Mouse (Mus musculus): ENCODE data around the gene Alppl2. TPM values are rescaled to one million over a fixed set of nuclear protein-coding genes. Genes with fewer than 3 reads are reported as not detected.

Gene Alppl2
- polyA plus RNA-seq, 1 experiment, result not detected

DNA sequence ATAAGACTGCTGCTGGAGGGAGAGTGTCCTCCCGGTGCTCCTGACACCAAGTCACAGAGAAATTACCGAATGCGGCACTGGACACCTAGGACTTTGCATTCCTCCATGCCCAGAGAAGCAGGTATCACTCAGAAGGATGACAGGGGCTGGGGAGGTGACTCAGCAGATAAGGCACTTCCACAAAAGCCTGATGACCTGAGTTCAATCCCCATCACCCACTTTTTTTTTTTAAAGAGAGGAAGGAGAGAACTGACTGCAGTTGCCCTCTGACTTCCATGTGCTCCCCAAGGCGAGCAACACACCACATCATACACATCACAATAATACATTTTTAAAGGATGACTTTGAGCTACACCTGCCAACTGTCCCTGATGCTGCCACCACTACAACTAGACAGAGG lies 32.7 kb downstream of the Alppl2 start:
- Histone ChIP-seq H3K4me1 (ENCODE audit: control insufficient read depth, insufficient read depth, low read length) (no peaks in the 10 kb centered on the region), H3K27ac (ENCODE audit: insufficient read depth, low read length) (no peak overlapping the region), H3K4me3 (ENCODE audit: insufficient read depth, low read length) (no peak overlapping the region)
- TF ChIP-seq POLR2A (IDR thresholded peaks at IDR 0.05; ENCODE audit: low read depth, low read length) (no peak), CTCF (IDR thresholded peaks at IDR 0.05; ENCODE audit: borderline replicate concordance, insufficient read depth, low read length) (no peak)

DNA sequence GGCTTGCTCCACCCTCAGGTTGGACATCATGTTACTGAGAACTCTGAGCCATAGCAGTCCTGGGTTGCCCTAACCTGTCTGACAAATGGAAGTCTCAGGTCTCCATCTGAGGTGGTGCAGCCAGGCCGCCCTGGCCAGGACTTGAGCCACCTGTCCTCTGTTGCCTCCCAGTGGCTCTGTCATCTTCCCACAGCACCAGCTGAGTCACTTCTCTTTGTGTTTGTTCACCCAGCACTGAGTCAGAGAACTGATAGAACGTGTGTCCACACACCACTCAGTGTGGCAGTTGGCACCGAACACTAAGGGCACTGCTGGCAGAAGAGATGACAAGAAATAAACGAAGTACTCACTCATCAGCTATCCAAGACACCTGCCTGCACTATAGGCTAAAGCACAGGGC lies 38.4 kb downstream of the Alppl2 start:
- no peak overlapping the region for H3K4me3 ChIP-seq (ENCODE audit: insufficient read depth, low read length)
- no peak for TF ChIP-seq CTCF (IDR thresholded peaks at IDR 0.05; ENCODE audit: borderline replicate concordance, insufficient read depth, low read length)
- no peak for TF ChIP-seq POLR2A (IDR thresholded peaks at IDR 0.05; ENCODE audit: low read depth, low read length)
- H3K27ac ChIP-seq (ENCODE audit: insufficient read depth, low read length), result no peak overlapping the region
- H3K4me1 ChIP-seq (ENCODE audit: control insufficient read depth, insufficient read depth, low read length), result no peaks in the 10 kb centered on the region

DNA sequence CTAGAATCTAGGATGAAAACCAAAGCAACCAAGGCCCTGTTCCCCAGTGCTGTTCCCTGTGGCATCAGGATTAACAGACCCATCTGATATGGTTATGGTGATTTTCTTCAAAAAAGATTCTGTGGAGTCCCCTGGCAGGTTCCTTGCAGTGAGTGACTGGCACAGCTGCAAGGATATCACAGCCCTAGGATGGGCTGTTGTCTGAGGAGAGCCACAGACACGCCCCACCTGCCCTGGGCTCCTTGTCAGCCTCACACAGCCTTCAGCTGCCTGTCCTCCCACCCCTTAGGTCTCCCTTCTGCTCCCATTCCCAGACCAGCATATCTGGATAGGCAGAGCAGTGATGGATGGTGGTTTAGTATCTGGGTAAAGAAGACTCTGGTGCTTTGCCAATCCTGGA lies 39.0 kb downstream of the Alppl2 start:
- no peaks in the 10 kb centered on the region for H3K4me1 ChIP-seq (ENCODE audit: control insufficient read depth, insufficient read depth, low read length)
- no peak for TF ChIP-seq CTCF (IDR thresholded peaks at IDR 0.05; ENCODE audit: borderline replicate concordance, insufficient read depth, low read length)
- TF ChIP-seq POLR2A (IDR thresholded peaks at IDR 0.05; ENCODE audit: low read depth, low read length), result no peak
- no peak overlapping the region for H3K4me3 ChIP-seq (ENCODE audit: insufficient read depth, low read length)
- no peak overlapping the region for H3K27ac ChIP-seq (ENCODE audit: insufficient read depth, low read length)

DNA sequence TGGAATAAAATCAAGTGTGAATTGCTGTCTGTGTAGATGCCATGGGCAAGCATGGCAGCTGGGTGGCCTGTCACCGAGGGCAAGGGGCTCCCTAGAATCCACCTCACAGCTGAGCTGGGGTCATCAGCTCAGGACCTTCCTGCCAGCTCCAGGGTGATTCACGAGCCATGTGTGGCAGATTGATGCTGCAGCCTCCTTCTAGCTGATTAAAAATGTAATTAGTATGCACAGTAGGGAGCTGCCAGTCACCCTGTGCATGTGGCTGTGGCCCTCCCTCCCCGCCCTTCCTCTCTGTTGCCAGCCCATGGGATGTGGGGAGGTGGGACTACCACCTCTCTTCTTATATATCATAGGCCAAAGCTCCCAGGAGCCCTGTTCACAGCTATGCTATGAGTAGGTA lies 39.7 kb downstream of the Alppl2 start:
- no peak for TF ChIP-seq POLR2A (IDR thresholded peaks at IDR 0.05; ENCODE audit: low read depth, low read length)
- TF ChIP-seq CTCF (IDR thresholded peaks at IDR 0.05; ENCODE audit: borderline replicate concordance, insufficient read depth, low read length), result no peak
- no peak overlapping the region for H3K4me3 ChIP-seq (ENCODE audit: insufficient read depth, low read length)
- H3K4me1 ChIP-seq (ENCODE audit: control insufficient read depth, insufficient read depth, low read length), result no peaks in the 10 kb centered on the region
- H3K27ac ChIP-seq (ENCODE audit: insufficient read depth, low read length), result no peak overlapping the region

DNA sequence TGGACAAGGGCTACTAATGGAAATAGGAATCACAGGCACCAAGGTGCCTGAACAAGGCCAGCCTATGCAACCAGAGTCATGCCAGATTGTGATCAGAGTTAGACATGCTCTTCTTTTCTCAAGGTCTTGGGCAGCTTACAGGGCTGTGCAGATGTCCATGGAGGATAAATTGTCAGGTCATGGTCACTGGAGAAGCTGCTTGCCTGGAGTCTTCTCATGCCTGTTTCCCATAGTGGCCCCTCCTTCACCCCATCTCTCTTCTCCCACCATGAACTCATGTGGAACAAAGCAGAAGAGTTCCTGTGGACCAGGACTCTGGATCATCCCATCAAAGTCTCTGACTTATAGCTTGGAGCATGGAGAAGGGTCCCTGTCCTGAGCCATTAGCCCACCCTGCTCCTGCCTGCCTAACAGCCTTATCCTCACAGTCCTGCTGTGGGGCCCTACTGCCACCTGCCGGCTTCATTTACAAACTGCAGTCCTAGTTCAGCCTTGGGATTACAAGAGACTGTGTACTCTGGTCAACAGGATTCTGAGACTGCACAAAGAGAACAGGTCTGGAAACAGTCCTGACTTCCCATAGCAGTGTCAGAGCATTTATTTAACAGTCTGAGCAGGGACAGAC lies 47.8 kb downstream of the Alppl2 start:
- Histone ChIP-seq H3K4me3 (ENCODE audit: insufficient read depth, low read length) (no peak overlapping the region), H3K4me1 (ENCODE audit: control insufficient read depth, insufficient read depth, low read length) (peaks cover 6% of the 10 kb centered on the region; the same call in 1 of the 2 replicates), H3K27ac (ENCODE audit: insufficient read depth, low read length) (no peak overlapping the region)
- TF ChIP-seq POLR2A (IDR thresholded peaks at IDR 0.05; ENCODE audit: low read depth, low read length) (no peak), CTCF (IDR thresholded peaks at IDR 0.05; ENCODE audit: borderline replicate concordance, insufficient read depth, low read length) (peak; percentile 89)

DNA sequence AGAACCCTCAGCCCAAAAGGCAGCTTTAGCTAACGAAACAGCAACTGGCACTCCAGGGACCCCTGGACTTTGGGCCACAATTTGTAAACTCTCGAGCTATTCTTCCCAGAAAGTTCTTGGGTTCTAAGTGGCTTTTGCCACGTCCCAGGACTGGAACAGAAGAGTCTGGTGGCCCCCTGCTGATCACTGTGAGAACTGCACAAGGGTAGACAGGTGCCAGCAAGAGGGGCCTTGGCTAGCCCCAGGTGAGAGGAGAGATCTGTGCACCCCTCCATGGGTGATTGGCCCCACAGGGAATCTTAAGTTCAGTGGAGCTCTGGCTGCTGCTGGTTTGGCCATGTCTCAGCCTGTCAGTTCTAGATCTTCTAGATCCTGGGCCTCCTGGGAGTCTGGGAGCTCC lies 48.6 kb downstream of the Alppl2 start:
- H3K27ac ChIP-seq (ENCODE audit: insufficient read depth, low read length), result no peak overlapping the region
- peaks cover 6% of the 10 kb centered on the region; the same call in 1 of the 2 replicates for H3K4me1 ChIP-seq (ENCODE audit: control insufficient read depth, insufficient read depth, low read length)
- H3K4me3 ChIP-seq (ENCODE audit: insufficient read depth, low read length), result no peak overlapping the region
- TF ChIP-seq POLR2A (IDR thresholded peaks at IDR 0.05; ENCODE audit: low read depth, low read length) (no peak), CTCF (IDR thresholded peaks at IDR 0.05; ENCODE audit: borderline replicate concordance, insufficient read depth, low read length) (peak; percentile 42; the same call in 1 of the 2 replicates)

DNA sequence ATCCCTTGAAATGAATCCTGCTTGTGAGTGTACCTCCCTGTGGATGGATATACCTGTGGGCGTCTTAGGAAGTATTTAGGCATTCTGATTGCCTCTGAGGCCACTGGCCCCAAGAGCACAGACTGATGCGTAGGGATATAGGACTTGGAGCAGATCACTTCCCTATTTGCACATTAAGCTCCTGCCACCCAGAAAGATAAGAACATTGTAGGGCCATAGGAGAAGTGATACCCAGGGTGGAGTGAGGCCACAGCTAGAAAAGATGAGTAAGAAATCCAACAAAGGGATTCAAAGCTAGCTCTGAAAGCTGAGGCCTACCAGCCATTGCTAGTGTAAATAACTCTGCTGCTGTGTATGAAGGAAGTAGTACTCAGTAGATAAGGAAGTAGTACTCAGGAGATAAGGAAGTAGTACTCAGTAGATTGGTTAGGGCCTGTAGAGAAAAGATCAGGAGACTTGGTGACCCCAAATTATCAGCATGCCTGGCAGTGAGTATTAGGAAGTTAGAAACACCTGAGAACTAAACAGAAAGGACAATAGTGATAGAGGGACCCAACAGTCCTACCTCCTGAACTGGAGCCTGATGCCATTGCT lies 51.2 kb downstream of the Alppl2 start:
- Histone ChIP-seq H3K4me1 (ENCODE audit: control insufficient read depth, insufficient read depth, low read length) (peaks cover 6% of the 10 kb centered on the region), H3K4me3 (ENCODE audit: insufficient read depth, low read length) (no peak overlapping the region), H3K27ac (ENCODE audit: insufficient read depth, low read length) (no peak overlapping the region)
- TF ChIP-seq POLR2A (IDR thresholded peaks at IDR 0.05; ENCODE audit: low read depth, low read length), result no peak
- no peak for TF ChIP-seq CTCF (IDR thresholded peaks at IDR 0.05; ENCODE audit: borderline replicate concordance, insufficient read depth, low read length)

Other genes with a start within 250 kb of the Alppl2 start
- gene Alpi, start 11.7 kb upstream of the Alppl2 start, polyA plus RNA-seq (2011; ENCODE audit: insufficient read length, low read depth, missing spikeins), result not detected in 2 replicates
- gene Akp3, start 35.0 kb upstream of the Alppl2 start, polyA plus RNA-seq (2011; ENCODE audit: insufficient read length, low read depth, missing spikeins), result not detected in 2 replicates
- not detected in 2 replicates for gene Ecel1, start 66.6 kb upstream of the Alppl2 start, polyA plus RNA-seq (2011; ENCODE audit: insufficient read length, low read depth, missing spikeins)
- not detected in 2 replicates for gene Prss56, start 93.4 kb upstream of the Alppl2 start, polyA plus RNA-seq (2011; ENCODE audit: insufficient read length, low read depth, missing spikeins)
- gene Chrnd, start 100.7 kb upstream of the Alppl2 start, polyA plus RNA-seq (2011; ENCODE audit: insufficient read length, low read depth, missing spikeins), result not detected in 2 replicates
- not detected in 2 replicates for gene Chrng, start 114.7 kb upstream of the Alppl2 start, polyA plus RNA-seq (2011; ENCODE audit: insufficient read length, low read depth, missing spikeins)
- 172 and 190 TPM in 2 replicates for gene Eif4e2, start 124.0 kb upstream of the Alppl2 start, polyA plus RNA-seq (2011; ENCODE audit: insufficient read length, low read depth, missing spikeins)
- gene Efhd1, start 174.4 kb upstream of the Alppl2 start, polyA plus RNA-seq (2011; ENCODE audit: insufficient read length, low read depth, missing spikeins), result 0.38 and 0.49 TPM in 2 replicates
- 76.1 and 82.9 TPM in 2 replicates for gene Gigyf2, start 237.1 kb upstream of the Alppl2 start, polyA plus RNA-seq (2011; ENCODE audit: insufficient read length, low read depth, missing spikeins)

All from embryonic fibroblast, embryonic 13.5 days (primary cell).